Mouse (Mus musculus) cortical plate, adult 2 months (tissue): ENCODE measurements around the gene Gsap.

Source experiments
- CTCF ChIP-seq: fragments of 200-500 bp; IDR thresholded peaks from 2 replicates; pipeline ENCODE4 v1.5.1; 2011; ENCODE audit warnings: mild to moderate bottlenecking, control low read depth, low read length; ENCODE audit not compliant: insufficient read depth; ENCODE audit errors: extremely low read depth
- POLR2A ChIP-seq: fragments of 200-500 bp; IDR thresholded peaks from 2 replicates; pipeline ENCODE4 v1.6.1; 2011; ENCODE audit warnings: mild to moderate bottlenecking, low read length, control low read depth; ENCODE audit not compliant: insufficient read depth; ENCODE audit errors: extremely low read depth

- TF ChIP-seq CTCF, result no peak
- TF ChIP-seq POLR2A, result no peak
These were observed 46.8 kb downstream of the Gsap start for GRCm38 (mm10) chr5:21232876-21233275.
